Mouse (Mus musculus) 3134 (cell line): ENCODE results near the gene Pitx2.

Experiments
- DNase-seq: peaks from one replicate; pipeline ENCODE4 v3.0.0-alpha.2; 2011; ENCODE audit warnings: low spot score; ENCODE audit not compliant: insufficient read length; ENCODE audit errors: extremely low read depth

Pitx2 gene

DNA sequence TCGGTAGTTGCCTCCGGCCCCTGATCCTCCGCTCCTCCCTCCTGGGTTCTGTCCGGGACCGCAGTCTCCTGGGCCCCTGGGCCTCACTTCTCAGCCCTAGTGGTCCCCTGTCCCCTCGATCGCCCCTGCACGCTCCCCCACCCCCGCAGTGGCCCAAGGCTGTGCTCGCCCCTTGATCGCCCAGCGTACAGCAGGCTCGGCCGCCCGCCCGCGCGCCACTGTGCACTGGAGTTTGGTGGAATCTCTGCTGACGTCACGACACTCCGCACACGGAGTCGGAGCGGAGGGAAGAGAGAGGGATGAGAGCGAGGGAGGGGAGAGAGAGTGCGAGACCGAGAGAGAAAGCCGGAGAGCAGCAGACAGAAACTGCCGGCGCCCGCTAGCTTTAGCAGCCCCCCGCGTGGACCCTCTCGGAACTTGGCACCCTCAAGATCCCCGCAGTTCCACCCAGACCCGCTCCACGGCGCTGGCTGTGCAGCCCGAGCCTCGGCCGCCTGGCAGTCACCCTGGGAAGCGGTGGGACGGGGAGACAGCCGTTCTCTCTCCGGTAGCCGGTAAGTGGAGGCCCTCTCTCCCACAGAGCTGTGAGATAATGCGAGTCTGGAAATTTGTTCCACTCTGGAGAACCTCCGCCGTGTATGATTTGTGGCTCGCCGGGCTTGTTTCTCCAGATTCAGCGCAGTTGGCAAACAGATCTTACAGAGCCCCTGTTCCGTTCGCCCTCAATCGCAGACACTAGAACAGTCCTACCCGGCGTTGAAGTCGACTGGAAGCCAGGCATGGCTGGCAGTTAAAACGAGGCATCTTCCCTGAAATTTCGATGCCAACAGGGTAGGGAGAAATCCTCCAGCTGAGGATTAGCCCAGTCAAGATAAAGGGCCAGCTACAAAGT is at the start of gene Pitx2:
Gene Pitx2 (plus strand): TSS at position 270 of the 892 bp plus-strand sequence.
- DNase-seq: no peak

GRCm38 (mm10) chr3:129150001-129150400 is 49.7 kb upstream of the Pitx2 start:
- DNase-seq: no peak

DNA sequence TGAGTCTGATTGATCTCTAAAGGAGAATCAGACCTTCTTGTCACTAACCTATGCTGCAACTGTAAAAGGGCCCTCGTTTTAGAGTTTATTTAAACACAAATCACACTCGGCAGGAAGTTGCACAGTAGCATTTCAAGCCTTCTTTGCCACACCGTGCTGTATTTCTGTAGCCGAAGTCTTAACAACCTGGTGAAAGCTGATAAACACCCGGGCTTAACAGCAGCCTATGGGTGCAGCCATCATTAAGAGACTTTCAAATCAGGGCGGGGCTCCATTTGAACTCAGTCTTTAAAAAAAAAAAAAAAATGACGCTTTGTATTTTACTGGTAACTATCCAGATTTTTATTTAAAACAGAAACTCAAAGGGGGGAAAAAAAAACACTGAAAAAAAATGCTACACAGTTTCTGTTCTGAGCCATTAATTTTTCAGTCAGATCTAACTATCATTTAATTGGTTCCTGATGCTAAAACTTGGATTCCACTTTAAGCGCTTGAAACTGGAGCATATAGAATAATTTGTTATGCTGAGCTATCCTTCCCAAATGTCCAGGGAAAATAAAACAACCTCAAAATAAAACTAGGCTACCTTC is 48.5 kb upstream of the Pitx2 start:
- DNase-seq: no peak

GRCm38 (mm10) chr3:129158812-129159370 is 40.8 kb upstream of the Pitx2 start:
- DNase-seq: no peak

DNA sequence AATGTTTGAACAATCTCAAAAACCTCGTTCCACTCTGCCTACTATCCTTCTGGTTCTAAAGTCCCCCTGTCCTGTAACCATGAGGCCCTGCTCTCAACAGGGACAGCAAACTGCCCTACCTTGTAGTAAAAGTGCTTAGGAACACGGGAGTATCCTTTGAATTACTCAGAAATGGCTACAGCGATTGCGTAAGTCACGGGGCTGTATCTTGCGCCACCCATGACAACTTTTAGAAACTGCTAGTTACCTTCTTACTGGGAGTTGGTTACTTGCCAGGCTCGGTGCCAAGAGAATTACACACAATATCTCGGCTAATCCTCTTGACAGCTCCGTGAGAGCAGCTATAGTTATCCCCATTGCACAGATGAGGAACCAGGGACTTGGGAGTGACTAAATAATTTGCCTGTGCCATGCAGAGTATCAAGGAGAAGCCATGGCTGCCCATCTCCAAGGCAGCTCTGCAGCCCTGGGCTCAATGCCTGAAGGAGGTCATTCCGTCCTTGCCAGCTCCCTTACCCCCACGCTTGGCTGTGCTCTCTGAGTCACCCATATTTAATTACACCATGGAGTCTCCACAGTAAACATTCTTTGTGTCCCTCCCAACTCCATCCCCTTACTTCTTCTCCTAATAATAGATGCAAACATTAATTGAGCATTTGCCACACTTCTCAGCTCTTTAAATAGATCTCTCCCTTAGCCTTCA is 38.2 kb upstream of the Pitx2 start:
- peak; percentile 23 for DNase-seq

GRCm38 (mm10) chr3:129164246-129164645 is 35.4 kb upstream of the Pitx2 start:
- DNase-seq: no peak

DNA sequence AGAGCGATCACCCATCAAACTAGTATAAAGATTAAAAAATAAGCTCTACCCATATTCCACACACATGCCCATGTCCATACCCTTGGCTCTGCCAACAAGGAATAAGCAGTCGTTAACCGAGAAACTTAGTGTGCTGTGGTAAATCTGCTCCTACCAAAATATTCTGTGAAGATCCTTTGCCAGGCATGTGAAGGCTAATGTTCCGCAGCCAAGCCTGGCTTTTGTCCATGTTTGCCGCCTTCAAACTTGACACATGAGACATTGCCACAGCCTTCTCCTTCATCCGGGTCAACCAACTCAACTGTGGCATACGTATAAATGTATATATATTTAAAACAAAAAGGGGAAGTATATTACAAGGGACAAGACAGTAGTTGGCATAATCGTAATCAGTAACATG is 34.0 kb upstream of the Pitx2 start:
- no peak for DNase-seq

DNA sequence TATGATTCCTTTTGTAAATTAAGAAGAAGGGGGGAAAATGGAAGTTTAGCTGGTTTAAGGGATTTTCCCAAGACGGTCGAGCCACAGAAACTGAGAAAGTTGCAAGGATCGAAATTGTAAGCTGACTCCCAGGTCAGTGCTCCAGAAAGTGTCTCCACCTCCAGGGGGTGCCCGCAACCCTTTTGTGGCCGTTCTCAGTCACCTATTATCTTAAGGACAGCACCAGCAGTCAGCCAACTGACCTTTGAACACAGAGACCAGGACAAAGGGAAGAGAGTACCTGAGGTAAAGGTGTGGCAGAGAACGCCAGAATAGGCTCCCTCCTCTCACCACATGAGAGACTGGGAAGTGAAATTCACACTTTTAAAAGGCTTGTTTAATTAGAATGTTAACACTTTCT is 33.0 kb upstream of the Pitx2 start:
- DNase-seq: no peak

- DNase-seq: no peak
Observed at GRCm38 (mm10) chr3:129170416-129170815, 29.3 kb upstream of the Pitx2 start.

- DNase-seq: no peak
Observed at GRCm38 (mm10) chr3:129171789-129172188, 27.9 kb upstream of the Pitx2 start.

DNA sequence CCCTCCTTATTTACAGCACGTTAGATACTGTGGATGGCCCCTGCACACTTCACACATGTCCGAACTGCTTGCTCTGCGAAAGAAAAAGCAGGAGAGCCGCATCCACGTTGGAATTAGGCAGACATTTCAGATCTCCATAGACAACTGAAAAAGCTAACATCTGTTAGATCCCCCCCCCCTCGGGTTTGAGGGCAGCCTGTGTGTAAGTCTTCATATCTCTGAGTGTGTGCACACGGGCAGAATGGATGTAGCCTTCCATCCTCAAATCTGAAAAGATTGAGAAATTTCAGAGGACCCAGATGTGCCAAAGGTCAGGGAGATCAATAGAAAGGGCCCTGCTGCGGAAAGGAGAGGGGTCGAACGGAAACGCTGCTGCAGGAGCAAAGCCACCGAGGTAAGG is 5.2 kb upstream of the Pitx2 start:
- DNase-seq: no peak

- DNase-seq: no peak
Observed at GRCm38 (mm10) chr3:129195036-129195435, 4.6 kb upstream of the Pitx2 start.

DNA sequence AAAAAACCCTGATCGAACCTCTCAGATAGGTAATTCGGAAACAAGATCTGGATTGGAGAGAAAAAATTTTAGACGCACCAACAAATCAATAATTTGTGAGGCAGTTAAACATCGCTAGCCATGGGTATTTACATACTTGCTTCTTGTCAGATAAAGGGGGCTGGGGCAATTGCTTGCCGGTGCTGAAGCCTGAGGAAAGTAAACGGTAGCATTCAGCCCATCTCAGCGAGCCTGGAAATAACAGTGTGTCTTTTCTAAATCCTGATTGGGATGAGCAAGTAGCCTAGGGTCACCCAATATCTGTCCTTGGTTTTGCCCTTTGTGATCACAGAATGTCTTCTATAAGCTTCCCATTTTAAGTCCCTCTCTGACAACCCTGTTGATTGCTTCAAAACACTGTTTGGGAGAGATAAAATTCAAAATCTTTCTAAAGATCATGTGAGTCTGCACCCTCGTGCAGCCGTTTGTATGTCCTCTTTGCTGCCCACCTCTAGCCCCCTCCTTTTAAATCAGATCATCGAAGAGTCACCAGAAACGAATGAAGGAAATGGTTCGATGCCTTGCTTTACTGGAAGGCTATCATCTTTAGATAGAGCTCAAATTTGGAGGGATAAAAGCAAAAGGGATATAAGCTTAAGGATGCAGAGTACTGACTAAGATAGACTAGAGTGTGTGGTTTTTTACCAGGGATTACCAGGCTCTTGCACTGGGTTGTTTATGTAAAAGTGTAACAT is 3.7 kb upstream of the Pitx2 start:
- DNase-seq: no peak

DNA sequence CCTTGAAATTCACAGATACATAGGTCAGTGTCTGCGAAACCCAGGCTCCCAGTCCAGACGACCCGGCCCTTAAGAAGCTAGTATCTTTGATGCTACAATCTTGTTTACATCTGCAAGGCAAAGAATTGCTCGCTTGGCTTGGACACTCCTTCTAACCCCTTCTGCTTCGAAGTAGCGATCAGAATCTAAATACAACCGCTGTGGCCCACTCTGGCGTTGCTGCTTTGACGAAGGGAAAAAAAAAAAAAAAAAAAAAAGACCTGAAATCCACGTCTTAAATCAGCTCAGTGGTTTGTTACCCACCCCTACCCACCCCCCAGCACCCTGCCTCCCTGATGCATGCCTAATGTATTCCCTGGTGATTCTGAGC is 3.1 kb upstream of the Pitx2 start:
- DNase-seq: no peak

GRCm38 (mm10) chr3:129197035-129197434 is 2.6 kb upstream of the Pitx2 start:
- no peak for DNase-seq

DNA sequence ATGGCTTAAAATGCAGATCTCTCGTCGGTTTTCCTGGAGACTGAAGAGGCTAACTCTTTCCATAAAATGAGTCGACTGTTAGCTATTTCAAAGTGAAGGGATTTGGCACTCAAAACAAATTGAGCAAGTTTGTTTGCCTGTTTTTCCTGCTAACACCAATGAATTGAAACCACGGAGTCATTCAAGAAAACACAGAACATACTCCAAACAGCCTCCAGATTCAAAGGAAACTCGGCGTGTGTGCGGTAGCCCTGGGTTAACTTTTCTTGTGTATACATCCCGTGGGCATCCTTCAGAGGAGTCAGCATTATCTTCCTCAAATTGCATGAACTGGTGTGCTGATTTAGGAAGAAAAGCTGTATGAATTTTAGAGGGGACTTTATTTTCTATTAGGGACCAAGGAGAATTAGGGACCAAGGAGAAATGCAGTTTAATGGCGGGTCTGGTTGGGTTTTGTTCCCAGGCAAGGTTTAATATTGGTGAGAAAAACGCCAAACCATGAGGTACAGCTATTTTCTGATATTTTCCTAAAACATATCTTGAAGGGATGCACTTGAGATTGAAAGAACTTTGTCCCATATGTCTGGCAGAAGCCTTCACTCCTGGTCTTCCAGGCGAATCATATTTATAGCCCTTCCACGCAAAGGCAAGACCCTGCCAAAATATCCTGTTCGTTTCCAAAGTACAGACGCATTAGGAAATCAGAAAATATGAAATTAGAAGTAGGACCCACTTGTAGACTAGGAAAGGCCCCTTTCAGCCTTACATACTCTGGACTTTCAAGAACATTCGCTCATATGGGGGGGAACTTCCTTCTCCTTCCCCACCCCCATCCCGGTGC is 1.7 kb upstream of the Pitx2 start:
- no peak for DNase-seq

DNA sequence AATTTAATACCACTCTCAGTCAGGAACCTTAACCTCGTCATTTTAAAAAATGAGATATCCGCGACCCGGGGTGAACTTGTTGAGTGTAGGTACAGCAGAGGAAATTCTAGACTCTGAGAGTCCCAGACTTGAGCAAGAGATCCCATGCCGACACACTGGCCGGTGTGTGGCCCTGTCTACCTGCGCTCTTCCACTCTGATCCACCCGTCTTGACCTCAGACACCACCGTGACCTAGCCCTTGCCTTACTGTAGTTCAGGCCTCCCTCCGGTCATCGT is 1.1 kb upstream of the Pitx2 start:
- DNase-seq: no peak

DNA sequence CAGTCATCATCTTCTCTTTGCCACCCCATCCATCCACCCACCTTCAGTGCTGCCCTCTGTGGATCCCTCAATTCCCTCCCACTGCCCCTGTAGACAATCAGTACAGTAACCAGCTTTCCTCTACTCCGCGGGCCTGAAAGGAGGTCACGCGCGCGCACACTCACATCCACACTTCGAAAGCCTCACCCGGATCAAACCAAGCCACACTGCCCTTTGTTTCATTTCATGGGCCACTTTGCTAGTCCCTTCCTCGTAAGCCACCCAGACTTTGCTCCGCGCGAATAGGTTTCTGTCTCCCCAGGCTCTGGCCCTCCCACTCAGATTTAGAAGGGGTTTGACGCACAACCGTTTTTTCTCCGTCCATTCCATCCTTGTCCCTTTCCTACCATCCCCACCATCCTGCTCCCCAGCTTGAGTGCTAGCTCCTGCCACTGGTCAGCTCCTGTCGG is 494 bp upstream of the Pitx2 start:
- DNase-seq: no peak

- DNase-seq: no peak
Observed at GRCm38 (mm10) chr3:129200501-129200890, 818 bp downstream of the Pitx2 start.

GRCm38 (mm10) chr3:129201156-129201555 is 1.5 kb downstream of the Pitx2 start:
- DNase-seq: no peak
